Mouse (Mus musculus): ENCODE measurements around the gene Sephs2.

Sephs2 gene

DNA sequence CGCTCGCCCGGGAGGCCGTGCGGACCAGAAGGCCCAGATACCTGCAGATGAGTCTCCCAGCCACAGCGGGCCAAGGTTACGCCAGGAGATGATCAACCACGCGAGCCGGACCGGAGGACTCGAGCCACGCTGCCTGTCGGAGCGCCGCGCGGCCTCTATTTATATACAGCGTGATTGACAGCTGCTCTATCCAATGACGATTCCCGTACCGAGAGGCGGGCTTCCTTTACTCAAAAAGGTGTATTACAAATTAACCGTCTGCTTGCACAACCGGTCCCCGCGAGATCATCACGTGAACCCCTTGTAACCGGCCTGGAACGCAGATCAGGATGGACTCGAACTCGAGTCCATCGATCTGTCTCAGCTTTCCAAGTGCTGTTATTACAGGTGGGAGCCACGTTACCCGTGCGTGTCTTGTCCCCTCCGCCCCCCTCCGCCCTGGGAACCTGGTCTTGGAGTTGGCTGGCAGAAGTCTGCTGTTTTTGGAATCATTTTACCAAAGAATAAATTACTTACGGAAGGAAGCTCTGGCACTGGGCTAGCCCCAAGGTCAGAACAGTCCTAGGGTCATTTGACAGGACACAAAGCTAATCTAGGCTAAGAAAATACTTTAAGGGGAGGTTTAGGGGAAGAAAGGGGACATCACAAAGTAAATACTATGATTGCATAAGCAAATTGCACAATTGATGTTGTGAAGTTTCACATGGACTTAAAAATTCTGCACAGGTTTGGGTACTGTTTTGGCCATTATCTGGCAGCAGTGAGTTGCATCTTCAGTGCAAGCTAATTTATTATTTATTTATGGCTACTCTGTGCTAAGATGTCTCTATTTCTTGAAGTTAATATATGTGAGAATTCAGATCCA is at the start of gene Sephs2:
Gene Sephs2 (minus strand): TSS at position 131 of the 865 bp plus-strand sequence.
- DNase-seq (ENCODE audit: low spot score), result peak; percentile 94

DNA sequence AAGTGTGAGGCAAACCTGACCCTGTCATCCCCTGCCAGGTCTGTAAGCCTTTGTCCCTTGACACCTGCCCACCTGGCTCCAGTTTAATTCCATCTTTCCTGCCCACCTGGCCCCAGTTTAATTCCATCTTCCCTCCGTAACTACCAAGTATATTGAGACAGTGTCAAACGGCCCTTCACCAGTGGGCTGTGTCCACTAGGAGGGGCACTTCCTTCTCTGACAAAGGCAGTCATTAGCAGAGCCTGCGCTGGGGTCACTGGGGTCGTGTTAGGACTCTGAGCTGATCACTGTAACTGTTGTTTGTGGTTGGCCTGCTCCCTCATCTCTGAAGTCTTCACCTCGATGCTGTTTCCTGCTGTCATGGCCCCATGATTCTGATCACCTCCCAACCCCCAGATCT is 48.2 kb upstream of the Sephs2 start:
- DNase-seq (ENCODE audit: low spot score), result peak; percentile 67

DNA sequence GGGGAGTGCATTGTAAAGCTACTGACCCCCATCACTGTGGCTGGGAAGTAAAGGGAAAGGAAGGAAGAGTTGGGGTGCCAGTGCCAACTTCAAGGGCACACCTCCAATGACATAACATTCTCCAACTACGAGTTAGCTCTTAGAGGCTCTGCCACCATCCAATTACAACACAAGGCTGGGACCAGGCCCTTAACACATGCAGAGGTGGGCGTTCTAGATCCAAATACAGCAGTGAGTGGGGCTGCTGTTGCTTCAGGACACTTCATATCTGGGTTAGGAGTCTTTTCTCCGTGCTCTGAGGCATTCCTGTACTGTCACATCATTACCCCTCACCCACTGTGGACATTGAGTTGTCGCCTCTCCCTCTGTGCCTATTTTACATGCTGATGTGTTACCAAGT is 47.3 kb upstream of the Sephs2 start:
- no peak for DNase-seq (ENCODE audit: low spot score)

DNA sequence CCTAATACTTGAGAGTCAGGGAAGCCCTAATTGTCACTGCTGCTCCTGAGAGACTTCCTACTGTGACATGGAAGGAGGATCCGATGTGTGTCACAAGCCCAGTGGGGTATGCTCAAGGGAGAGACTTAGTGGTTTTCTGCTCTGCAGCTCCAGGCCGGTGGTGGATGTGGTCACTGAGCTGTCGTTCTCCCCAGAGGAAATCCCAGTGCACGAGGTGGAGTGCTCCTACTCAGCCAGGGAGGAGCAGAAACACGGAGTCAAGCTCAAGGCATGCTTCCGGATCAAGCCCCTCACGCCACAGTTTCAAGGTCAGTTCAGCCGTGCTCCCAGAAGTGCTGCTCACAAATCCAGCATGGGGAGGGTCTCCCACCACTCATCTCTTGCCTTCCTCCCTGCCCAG is 40.1 kb upstream of the Sephs2 start:
- DNase-seq (ENCODE audit: low spot score), result no peak

DNA sequence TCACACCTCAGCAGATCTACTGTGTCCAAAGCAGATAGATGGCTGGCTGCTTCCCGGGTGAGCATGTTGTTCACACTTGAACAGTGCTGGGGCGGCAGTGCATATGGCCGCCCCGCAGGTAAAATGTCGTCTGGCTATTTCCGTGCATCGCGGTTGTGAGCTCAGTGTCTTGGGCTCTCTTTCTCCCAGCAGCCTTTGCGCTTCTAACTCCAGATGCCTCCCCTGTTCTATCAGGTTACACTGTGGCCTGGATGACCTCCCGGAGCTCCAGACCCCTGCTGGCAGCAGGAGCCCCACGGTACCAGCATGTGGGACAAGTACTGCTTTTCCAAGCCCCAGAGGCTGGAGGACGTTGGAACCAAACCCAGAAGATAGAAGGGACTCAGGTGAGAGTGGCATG is 36.1 kb upstream of the Sephs2 start:
- DNase-seq (ENCODE audit: low spot score), result no peak

DNA sequence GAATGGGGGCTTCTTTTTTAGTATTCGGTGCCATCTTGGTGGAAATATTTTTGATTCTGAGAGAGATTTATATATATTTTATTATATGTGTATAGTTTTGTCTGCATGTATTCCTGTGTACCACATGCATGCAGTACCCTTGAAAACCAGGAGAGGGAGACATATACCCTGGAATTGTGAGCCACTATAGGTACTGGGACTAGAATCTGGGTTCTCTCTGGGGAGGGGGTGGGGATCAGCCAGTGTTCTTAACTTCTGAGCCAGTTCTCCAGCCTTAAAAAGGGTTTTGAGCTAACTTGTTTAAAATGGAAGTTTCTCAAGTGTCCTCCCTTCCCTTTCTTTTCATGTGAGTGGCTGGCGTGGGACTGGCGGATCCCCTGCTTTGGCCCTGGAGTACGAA is 35.0 kb upstream of the Sephs2 start:
- peak; percentile 59 for DNase-seq (ENCODE audit: low spot score)

DNA sequence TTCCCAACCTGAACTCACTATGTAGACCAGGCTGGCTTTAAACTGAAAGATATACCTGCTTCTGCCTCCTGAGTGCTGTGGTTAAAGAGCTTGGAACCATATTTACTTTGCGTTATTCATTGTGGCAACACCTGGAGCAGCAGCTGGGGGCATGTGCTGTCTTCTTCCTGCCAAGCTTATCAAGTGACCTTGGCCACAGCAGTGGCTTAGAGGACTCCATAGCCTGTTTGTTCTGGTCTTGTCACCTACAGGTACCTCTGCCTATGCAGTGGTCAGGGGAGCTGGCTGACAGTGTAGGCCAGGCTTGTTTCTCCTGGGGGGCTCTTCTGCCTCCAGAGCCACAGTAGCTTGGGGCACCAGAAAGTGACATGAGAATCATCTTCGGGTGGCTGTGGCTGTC is 34.6 kb upstream of the Sephs2 start:
- DNase-seq (ENCODE audit: low spot score), result no peak

DNA sequence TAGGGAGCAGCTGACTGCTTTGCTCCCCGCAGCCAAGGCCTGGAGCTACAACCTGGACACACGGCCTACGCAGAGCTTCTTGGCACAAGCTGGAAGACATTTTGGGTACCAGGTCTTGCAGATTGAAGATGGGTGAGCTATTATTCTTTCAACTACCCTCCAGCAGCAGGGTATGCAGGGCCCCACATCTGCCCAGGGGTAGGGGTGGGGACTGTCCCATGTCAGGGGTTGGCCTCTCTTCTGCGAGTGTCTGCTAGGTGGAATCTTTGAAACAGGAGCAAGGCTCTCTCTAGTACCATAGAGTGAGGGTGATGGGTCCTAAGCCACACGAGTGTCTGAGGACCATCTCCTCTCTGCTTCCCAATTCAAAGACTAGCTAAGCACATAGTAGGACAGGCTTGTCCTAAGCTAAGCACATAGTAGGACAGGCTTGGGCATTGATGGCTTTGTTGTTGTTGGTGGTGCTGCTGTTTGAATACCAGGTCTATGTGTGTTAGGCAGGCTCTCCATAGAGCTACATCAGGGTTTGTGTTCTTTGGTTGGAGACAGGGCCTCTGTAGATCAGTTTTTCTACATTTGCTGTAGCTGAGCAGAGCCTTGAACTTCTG is 23.8 kb upstream of the Sephs2 start:
- DNase-seq (ENCODE audit: low spot score), result no peak

DNA sequence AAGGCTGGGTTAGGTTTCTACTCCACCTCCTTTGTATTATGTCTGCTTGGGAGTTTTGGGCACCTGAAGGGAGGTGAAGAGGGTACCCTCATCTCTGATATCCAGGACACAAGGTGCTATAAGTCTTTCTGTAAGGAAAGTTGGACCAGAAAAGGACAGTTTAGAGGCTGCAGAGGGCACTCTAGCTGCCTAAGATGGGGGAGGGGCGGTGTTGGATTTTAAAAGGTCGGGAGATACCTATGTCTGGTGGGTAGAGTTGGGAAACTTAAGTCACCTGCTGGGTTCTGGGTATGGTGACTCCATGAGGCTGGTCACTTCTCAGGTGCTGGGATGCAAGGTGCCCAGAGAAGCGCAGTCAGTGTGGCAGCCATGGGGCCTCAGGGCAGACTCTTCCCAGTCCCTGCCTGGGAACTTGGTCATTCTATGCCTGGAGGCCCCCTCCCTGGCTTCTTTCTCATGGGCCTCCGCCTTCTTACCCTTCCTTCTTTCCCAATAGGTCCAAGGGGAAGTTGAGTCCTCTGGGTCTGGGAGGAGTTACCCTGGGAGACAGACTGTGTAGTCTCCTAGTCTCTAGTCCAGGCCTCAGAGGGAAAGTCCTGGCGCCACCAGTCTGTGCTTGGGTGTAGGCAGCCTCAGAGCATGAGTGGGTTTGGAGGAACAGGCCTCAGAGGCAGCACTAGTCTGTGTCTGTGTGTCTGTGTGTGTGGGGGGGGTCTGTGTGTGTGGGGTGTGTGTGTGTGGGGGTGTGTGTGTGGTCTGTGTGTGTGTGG is 23.1 kb upstream of the Sephs2 start:
- DNase-seq (ENCODE audit: low spot score), result no peak

DNA sequence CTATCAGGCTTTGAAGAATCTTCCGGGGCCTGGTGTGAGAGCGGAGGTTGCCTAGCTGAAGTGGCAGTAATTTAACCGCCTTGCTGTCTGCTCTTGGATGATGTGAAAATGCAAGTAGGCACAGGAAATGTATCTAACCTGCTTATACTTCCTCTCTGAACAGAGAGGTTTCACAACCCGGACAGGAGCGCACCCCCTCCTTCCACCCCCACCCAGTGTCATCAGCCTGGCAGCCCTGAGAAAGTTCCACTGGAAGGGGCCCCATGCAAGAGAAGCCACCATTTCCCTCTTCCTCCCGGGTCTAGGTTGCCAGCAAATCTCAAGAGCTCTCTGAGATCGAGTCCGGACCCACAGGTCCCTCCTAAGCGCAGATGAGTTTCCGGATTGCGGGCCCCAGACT is 22.2 kb upstream of the Sephs2 start, which contains the start of gene Itgal:
Gene Itgal (plus strand): TSS at position 163 of the 400 bp plus-strand sequence.
- no peak for DNase-seq (ENCODE audit: low spot score)

DNA sequence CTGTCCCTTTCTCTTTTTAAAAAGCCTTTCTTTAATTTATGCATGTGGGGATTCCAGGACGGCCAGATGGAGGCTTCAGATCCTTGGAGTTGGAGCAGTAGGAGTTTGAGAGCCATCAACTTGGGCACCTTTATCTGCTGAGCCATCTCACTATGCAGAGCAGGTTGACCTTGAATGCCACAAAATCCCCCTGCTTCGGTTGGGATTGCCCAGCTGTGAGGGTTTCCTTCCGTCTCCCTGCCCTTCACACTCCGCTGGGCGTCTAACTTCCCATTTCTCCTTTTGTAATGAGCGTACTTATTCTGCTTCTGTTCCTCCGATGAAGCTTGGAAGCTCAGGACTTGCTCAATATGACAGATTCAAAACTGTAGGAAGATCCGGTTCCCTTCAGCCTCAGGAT is 16.3 kb upstream of the Sephs2 start:
- no peak for DNase-seq (ENCODE audit: low spot score)

DNA sequence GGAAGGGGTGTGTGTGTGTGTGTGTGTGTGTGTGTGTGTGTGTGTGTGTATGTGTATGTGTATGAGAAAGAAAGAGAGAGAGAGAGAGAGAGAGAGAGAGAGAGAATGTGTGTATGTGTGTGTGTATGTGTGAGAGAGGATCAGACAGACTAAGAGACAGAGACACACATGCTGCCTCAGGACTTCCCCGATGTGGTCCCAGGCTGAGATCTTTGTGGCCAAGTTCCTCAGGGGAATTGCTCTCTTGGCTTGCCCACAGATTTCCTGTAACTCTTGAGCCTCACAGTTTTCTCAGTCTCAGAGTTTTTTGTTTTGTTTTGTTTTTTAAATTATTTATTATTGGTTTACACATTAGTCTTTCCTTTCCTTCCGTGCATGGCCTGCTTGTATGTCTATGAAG is 15.5 kb upstream of the Sephs2 start:
- no peak for DNase-seq (ENCODE audit: low spot score)

DNA sequence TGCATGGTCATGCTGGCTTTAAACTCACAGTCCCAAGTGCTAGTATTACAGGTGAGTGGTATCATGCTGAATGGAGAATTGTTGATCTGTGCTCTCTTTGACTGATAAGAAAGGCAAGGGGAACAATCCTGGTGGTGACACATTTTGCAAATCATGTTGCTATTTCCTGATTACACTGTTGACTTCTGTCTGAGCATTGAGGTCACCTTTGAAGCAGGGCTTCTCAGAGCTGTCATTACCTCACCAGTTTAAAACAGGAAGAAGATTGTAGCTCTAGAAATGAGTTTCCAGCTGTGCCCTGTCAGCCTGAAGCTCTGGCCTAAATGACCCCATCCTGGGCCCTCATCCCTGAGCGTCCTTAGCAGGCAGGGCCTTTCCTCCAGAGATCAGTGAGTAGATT is 14.1 kb upstream of the Sephs2 start:
- DNase-seq (ENCODE audit: low spot score), result no peak

DNA sequence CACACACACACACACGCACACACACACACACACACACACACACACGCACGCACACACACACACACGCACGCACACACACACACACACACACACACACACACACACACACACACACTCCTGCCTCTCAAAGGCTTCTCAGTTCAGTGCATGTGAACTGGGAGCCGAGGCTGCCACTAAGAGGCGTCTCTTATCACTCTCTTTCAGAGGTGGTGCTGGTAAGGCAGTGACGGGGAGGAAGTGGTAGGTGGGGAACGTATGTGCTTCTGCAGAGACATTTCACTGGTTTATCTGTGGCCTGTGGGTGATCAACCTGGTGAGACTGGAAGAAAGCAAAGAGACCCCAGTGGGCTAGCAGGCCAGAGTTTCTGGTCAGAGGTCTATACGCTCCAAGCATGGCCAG is 11.3 kb upstream of the Sephs2 start:
- no peak for DNase-seq (ENCODE audit: low spot score)

DNA sequence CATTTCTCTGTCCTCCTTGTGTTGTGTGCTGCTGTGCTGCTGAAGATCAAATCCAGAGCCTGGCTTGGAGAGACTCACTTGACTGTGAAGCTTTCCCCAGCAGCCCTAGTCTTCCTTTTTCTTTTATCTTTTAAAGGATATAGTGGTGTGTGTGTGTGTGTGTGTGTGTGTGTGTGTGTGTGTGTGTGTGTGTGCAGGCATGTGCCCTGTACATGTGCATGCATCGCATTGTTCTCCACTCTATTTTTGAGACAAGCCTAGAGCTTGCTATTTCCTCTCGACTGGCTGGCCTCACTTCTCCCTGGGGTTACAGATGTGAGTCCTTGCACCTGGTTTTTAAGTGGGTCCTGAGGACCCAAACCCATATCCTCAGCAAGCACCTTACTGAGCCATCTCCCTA is 8.3 kb upstream of the Sephs2 start:
- no peak for DNase-seq (ENCODE audit: low spot score)

DNA sequence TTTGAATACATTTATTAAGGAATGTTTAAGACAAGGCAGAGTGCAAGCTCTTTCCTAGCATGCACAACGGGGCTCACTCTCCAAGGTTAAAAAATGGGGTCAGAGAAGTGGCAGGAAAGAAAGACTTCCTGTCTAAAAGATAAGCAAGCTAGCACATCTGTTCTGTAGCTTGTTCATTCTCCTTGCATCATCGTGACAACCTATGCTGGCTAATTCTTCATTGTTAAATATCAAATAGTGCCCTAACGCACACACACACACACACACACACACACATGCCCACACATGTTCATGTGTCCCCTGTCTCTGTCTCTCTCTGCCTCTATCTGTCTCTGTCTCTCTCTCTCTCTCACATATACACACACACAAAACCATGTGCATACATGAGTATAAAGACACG is 7.3 kb upstream of the Sephs2 start:
- DNase-seq (ENCODE audit: low spot score), result no peak

DNA sequence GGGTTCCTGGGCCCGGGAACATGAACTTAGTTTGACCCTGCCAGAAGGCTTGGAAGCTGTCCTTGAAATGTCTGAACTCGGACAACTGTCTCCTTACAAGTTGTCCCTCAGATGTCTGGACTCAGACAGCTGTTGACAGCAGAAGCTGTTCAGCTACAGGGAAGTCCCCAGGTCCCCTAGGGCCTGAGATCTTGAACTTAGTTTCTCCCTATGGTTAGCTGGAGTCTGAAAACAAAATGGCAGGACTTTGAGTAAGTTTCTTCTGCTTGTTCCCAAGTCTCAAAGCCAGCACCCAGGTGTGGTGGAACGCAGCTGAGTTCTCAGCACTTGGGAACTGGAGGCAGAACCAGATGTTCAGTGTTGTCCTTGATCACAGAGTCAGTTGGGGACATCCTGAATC is 6.2 kb upstream of the Sephs2 start:
- no peak for DNase-seq (ENCODE audit: low spot score)

DNA sequence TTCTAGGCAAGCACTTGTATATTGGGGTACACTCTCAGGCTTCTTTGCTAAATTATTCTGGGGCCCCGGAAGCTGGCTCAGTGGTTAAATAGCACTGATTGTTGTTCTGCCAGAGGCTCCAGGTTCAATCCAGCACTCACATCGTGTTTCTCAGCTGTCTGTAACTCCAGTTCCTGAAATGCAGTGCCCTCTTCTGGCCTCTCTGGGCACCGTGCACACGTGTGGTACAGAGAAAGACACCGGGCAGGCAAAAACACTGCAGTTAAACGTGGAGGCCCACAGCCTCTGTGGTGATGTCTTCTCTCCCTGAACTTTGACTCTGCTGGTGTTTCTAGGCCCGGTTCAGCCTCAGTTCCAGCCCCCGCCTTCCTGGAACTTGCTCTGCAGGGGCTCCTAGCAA is 4.5 kb upstream of the Sephs2 start:
- DNase-seq (ENCODE audit: low spot score), result peak; percentile 57

DNA sequence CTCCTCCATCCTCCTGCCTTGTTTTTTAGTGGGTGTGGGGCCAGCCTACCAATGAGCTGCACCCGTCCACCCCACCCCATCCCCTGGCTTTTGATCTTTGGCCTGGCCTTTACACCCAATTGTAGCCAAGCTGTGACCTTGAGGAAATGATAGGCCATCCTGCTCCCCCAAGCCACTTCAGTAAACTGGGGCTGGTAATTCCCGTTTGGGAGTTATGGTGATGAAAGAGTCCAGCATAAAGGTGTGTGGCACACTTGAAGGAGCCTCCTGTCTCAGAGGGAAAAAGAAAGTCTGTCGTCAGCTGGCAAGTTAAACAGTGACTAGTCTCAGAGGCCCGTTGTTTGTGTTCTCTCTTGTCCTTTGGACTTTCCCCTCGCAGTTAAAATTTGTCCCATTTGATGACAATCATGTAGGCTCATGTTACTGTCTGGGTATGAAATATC is 2.7 kb upstream of the Sephs2 start:
- DNase-seq (ENCODE audit: low spot score), result no peak

DNA sequence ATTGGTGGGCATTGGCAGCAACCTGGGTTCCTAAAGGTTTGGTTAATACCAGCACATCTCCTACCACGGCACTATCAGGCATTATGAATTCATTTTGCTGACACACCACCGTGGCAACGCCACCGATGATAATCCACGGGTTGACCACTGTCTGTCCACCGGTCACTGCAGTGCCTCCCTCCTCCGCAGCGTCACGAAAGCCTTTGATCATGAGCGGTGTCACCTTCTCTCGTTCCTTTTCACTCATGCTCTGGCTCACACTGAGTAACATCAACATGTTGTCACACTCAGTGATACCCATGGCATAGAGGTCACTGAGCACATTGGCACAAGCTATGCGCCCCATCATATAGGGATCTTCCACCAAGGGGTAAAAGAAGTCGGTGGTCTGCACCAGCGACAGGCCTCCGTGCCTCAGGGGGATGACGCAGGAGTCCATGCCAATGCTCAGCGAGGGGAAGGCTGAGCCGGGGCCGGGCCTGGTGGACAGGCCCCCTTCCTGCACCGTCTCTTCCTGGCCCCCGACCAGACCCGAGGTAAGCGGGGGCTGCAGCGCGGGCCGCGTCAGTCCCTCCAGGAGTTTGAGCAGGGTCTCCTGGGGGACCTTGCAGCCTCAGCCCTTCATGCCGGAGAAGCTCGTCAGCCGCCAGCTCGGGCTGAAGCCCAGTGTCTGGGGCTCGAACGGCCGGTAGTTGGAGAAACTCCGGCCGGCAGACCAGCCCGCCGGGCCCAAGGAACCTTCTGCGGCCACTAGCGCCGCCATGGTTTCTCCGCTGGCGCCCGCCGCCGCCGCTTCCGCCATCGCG is 534 bp downstream of the Sephs2 start:
- DNase-seq (ENCODE audit: low spot score), result peak; percentile 69

DNA sequence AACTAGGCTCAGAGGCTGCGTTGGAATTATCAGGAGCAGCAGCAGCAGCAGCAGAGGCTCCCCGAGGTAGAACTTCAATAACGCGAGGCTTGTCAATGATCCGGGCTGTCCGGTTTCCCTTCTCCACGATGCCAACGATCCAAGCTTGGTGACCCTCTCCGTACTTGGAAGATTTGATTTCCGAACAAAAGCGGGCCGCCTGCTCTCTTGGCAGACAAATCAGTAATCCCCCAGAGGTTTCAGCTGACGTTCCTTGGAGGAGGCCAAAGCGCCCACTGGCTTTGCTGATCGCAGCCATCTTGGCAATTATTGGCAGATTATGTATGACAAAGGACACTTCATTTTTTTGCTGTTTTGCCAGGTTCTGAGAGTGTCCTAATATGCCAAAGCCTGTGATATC is 1.3 kb downstream of the Sephs2 start:
- no peak for DNase-seq (ENCODE audit: low spot score)

DNA sequence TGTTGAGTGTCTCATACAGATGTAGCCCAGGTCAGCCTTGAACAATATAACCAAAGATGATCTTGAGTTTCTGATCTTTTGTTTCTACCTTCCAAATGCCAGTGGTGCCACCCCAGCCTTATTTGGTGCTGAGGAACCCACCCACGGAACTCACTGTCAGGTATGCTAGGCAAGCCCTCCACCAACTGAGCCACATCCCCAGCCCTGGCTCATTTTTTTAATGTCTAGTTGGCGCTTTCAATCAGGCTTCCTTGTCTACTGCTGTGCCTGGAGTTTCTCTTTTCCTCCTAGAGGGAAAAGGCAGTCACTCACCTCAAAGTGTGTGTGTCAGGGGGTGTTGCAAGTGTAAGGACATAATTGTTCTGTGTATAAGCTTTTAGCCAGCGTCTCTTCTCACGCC is 2.8 kb downstream of the Sephs2 start:
- DNase-seq (ENCODE audit: low spot score), result no peak
